Mouse (Mus musculus): Measurements from ENCODE around the gene Gm11361. TPM values are rescaled to one million over a fixed set of nuclear protein-coding genes. Genes with fewer than 3 reads are reported as not detected.

Gm11361 gene
- total and polyA plus RNA-seq, 2 experiments from 2014 or later: 1.0 to 1.8 TPM

DNA sequence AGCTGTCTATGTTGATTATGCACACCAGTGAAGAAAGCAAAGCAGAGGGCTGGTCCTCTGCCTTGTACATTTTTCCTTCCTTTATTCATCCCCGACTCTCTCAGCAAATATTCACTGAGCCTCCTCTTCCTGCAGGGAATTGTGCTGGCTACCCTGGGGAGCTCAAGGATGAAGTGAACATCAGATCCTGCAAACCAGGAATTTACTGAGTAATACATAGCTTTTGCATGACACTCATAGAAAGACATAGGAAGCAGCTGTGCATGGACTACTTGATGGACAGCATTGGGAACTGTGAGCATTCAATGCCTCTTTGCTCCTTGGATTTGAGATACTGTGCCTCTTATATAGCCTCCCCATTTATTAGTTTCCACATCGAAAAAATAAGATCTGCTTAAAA, 40.2 kb downstream of the Gm11361 start:
- ATAC-seq (no peak), DNase-seq (ENCODE audit: low spot score) (peak; percentile 5)
- no peak for TF ChIP-seq CTCF (IDR thresholded peaks at IDR 0.05; ENCODE audit: low read depth)
- WGBS: 56% methylated on average over 2 of the region's 2 CpGs
- Histone ChIP-seq H3K36me3 (ENCODE audit: insufficient read depth, low read length) (no peaks in the 10 kb centered on the region), H3K27ac (no peak overlapping the region), H3K9me3 (ENCODE audit: low read length) (no peaks in the 10 kb centered on the region), H3K4me2 (ENCODE audit: low read depth, low read length) (no peak overlapping the region), H3K4me3 (ENCODE audit: low read length) (no peak overlapping the region), H3K9ac (replicated peaks; ENCODE audit: low read length) (no peak overlapping the region), H3K27me3 (ENCODE audit: insufficient read depth, low read length) (no peaks in the 10 kb centered on the region), H3K4me1 (ENCODE audit: insufficient read depth, low read length) (peaks cover 12% of the 10 kb centered on the region; the same call in 1 of the 2 replicates)

Other genes with a start within 250 kb of the Gm11361 start
- not detected in 2 replicates for gene Prl4a1, start 241.3 kb upstream of the Gm11361 start, total RNA-seq (2014; rRNA removed)
- not detected in 2 replicates for gene Prl4a1, start 241.3 kb upstream of the Gm11361 start, polyA plus RNA-seq (2015; fragmentation: Nextera tagmentation; extraction: Ambion mirVana)
- not detected in 2 replicates for gene Prl5a1, start 115.0 kb upstream of the Gm11361 start, total RNA-seq (2014; rRNA removed)
- not detected in 2 replicates for gene Prl5a1, start 115.0 kb upstream of the Gm11361 start, polyA plus RNA-seq (2015; fragmentation: Nextera tagmentation; extraction: Ambion mirVana)

All from hindbrain, postnatal 0 days (tissue).